Mouse (Mus musculus) C2C12 (cell line): Measurements from ENCODE around the gene Sertad3. TPM values are rescaled to one million over a fixed set of nuclear protein-coding genes. Genes with fewer than 3 reads are reported as not detected.

Source experiments
- H3K27me3 ChIP-seq: one replicate; pipeline ENCODE4 v1.6.1; 2011; ENCODE audit not compliant: control insufficient read depth, insufficient read depth, insufficient read length
- H3K36me3 ChIP-seq: one replicate; pipeline ENCODE4 v1.6.1; 2011; ENCODE audit not compliant: control insufficient read depth, insufficient read depth
- H3K4me3 ChIP-seq: one replicate; pipeline ENCODE4 v1.5.1; 2011; ENCODE audit warnings: mild to moderate bottlenecking, control low read depth; ENCODE audit not compliant: poor library complexity, insufficient read depth, severe bottlenecking
- H3K79me2 ChIP-seq: one replicate; pipeline ENCODE4 v1.6.1; 2011; ENCODE audit not compliant: control insufficient read depth, insufficient read depth
- H3K79me3 ChIP-seq: one replicate; pipeline ENCODE4 v1.6.1; 2011; ENCODE audit warnings: low read depth, control low read depth
- H3ac ChIP-seq: one replicate; pipeline ENCODE3; 2011; ENCODE audit warnings: low read depth; ENCODE audit not compliant: control insufficient read depth, insufficient read length
- CEBPB ChIP-seq: IDR thresholded peaks from one replicate; pipeline ENCODE4 v1.6.1; 2011; ENCODE audit warnings: low read depth, mild to moderate bottlenecking, control low read depth, moderate library complexity
- CTCF ChIP-seq: IDR thresholded peaks from one replicate; pipeline ENCODE4 v1.5.1; 2011; ENCODE audit not compliant: control insufficient read depth, insufficient read depth, insufficient read length
- FOSL1 ChIP-seq: IDR thresholded peaks from one replicate; pipeline ENCODE4 v1.8.0; 2011; ENCODE audit warnings: mild to moderate bottlenecking, low read length; ENCODE audit not compliant: poor library complexity, insufficient read depth, severe bottlenecking
- MAX ChIP-seq: IDR thresholded peaks from one replicate; pipeline ENCODE4 v1.6.1; 2011; ENCODE audit warnings: mild to moderate bottlenecking, control low read depth
- MYOD1 ChIP-seq: IDR thresholded peaks from one replicate; pipeline ENCODE4 v1.6.1; 2011; ENCODE audit warnings: low read depth; ENCODE audit not compliant: control insufficient read depth, insufficient read length
- MYOG ChIP-seq: IDR thresholded peaks from one replicate; pipeline ENCODE4 v1.6.1; 2011; ENCODE audit not compliant: control insufficient read depth, insufficient read length; ENCODE audit errors: extremely low read depth
- USF1 ChIP-seq: IDR thresholded peaks from one replicate; pipeline ENCODE4 v1.6.1; 2011; ENCODE audit warnings: low read depth, mild to moderate bottlenecking, control low read depth, moderate library complexity
- polyA plus RNA-seq: library from polyadenylated mRNA; unstranded; fragments of >200 nt; fragmentation: generic; extraction: Trizol; gene quantifications from one replicate; pipeline ENCODE4 v1.2.1, GENCODE M21; 2012; ENCODE audit warnings: missing spikeins

Sertad3 gene
- polyA plus RNA-seq, 1 experiment, result 12.5 TPM

GRCm38 (mm10) chr7:27455273-27455672 lies 18.3 kb upstream of the Sertad3 start:
- Histone ChIP-seq H3K79me3 (no peaks in the 10 kb centered on the region), H3K4me3 (no peak overlapping the region), H3K27me3 (no peaks in the 10 kb centered on the region), H3ac (no peak overlapping the region), H3K36me3 (no peaks in the 10 kb centered on the region), H3K79me2 (no peaks in the 10 kb centered on the region)
- no peak for TF ChIP-seq MAX
- TF ChIP-seq FOSL1, result no peak
- no peak for TF ChIP-seq MYOG
- no peak for TF ChIP-seq CTCF

- Histone ChIP-seq H3K79me2 (no peaks in the 10 kb centered on the region), H3K4me3 (no peak overlapping the region), H3ac (no peak overlapping the region), H3K79me3 (no peaks in the 10 kb centered on the region), H3K36me3 (no peaks in the 10 kb centered on the region), H3K27me3 (no peaks in the 10 kb centered on the region)
- TF ChIP-seq CTCF (no peak), CEBPB (no peak), MAX (no peak), MYOD1 (no peak), USF1 (no peak), MYOG (no peak), FOSL1 (no peak)
Observed at GRCm38 (mm10) chr7:27458614-27459013, 15.0 kb upstream of the Sertad3 start.

- no peak for TF ChIP-seq MYOG
- no peak for TF ChIP-seq FOSL1
- TF ChIP-seq USF1, result no peak
- TF ChIP-seq MYOD1, result no peak
- no peak for TF ChIP-seq MAX
- TF ChIP-seq CEBPB, result no peak
- TF ChIP-seq CTCF, result no peak
- Histone ChIP-seq H3K27me3 (no peaks in the 10 kb centered on the region), H3K36me3 (no peaks in the 10 kb centered on the region), H3K79me3 (no peaks in the 10 kb centered on the region), H3K79me2 (no peaks in the 10 kb centered on the region), H3K4me3 (no peak overlapping the region), H3ac (no peak overlapping the region)
Observed at GRCm38 (mm10) chr7:27459640-27460039, 13.9 kb upstream of the Sertad3 start.

GRCm38 (mm10) chr7:27460477-27460876 lies 13.1 kb upstream of the Sertad3 start:
- H3ac ChIP-seq, result no peak overlapping the region
- H3K36me3 ChIP-seq, result no peaks in the 10 kb centered on the region
- H3K79me3 ChIP-seq, result no peaks in the 10 kb centered on the region
- H3K79me2 ChIP-seq, result no peaks in the 10 kb centered on the region
- no peaks in the 10 kb centered on the region for H3K27me3 ChIP-seq
- TF ChIP-seq MYOD1 (no peak), CEBPB (no peak), USF1 (no peak), MYOG (no peak)
- no peak overlapping the region for H3K4me3 ChIP-seq

- H3K36me3 ChIP-seq, result no peaks in the 10 kb centered on the region
- H3K27me3 ChIP-seq, result no peaks in the 10 kb centered on the region
- no peaks in the 10 kb centered on the region for H3K79me3 ChIP-seq
- H3ac ChIP-seq, result no peak overlapping the region
- H3K79me2 ChIP-seq, result no peaks in the 10 kb centered on the region
- TF ChIP-seq FOSL1, result no peak
- no peak for TF ChIP-seq MAX
- no peak for TF ChIP-seq MYOD1
- TF ChIP-seq CEBPB, result no peak
- TF ChIP-seq USF1, result no peak
- TF ChIP-seq CTCF, result no peak
- TF ChIP-seq MYOG, result no peak
- H3K4me3 ChIP-seq, result no peak overlapping the region
Observed at GRCm38 (mm10) chr7:27467648-27468047, 5.9 kb upstream of the Sertad3 start.

GRCm38 (mm10) chr7:27471390-27472120 lies 2.0 kb upstream of the Sertad3 start:
- Histone ChIP-seq H3K4me3 (no peak overlapping the region), H3K79me3 (peaks cover 13% of the 10 kb centered on the region), H3K27me3 (no peaks in the 10 kb centered on the region), H3K79me2 (peaks cover 24% of the 10 kb centered on the region), H3ac (no peak overlapping the region), H3K36me3 (peaks cover 12% of the 10 kb centered on the region)
- no peak for TF ChIP-seq MYOG
- TF ChIP-seq CTCF, result no peak
- TF ChIP-seq FOSL1, result no peak
- no peak for TF ChIP-seq MAX
- no peak for TF ChIP-seq MYOD1
- TF ChIP-seq CEBPB, result no peak
- TF ChIP-seq USF1, result no peak
